Mouse (Mus musculus) bone marrow macrophage, adult 2 months (primary cell): Measurements from ENCODE around the gene Ror1.

Experiments
- CTCF ChIP-seq: IDR thresholded peaks from 2 replicates; pipeline ENCODE4 v1.5.1; 2012; ENCODE audit warnings: low read depth, mild to moderate bottlenecking, low read length, moderate library complexity
- POLR2A ChIP-seq: IDR thresholded peaks from 2 replicates; pipeline ENCODE4 v1.6.1; 2012; ENCODE audit warnings: mild to moderate bottlenecking, low read depth, low read length, borderline replicate concordance

- no peak for TF ChIP-seq CTCF
- no peak for TF ChIP-seq POLR2A
Observed at GRCm38 (mm10) chr4:100436169-100436547, 340.6 kb downstream of the Ror1 start.
